In genomic region chr16:48356417-48356816, GRCm38 (mm10) we compare ENCODE assay signal across 23 mouse cellular contexts. TPM values are rescaled to one million over a fixed set of nuclear protein-coding genes. Genes with fewer than 3 reads are reported as not detected.
DNase-seq lines count a peak whose midpoint lies in the region; ATAC-seq and TF ChIP-seq lines count a peak whose summit lies in the region.
"Had no signal": no experiment of that assay in that cellular context is flagged by ENCODE, and none has a peak within 500 bp of the region (broad histone marks: within the 10 kb centered on the region; RNA-seq: fewer than 3 reads in every experiment).

No protein-coding gene starts in this region.

- ATAC-seq in lung, postnatal 0 days, result peak; percentile 70

- H3K36me3 ChIP-seq in lung, postnatal 0 days (ENCODE audit: insufficient read depth, low read length), result no peaks in the 10 kb centered on the region
- H3K36me3 ChIP-seq: embryonic facial prominence, embryonic 13.5 days; forebrain, embryonic 10.5 days; limb, embryonic 12.5 days; neural tube, embryonic 12.5 days had no signal

- no peak overlapping the region for H3K4me2 ChIP-seq in lung, postnatal 0 days (replicated peaks; ENCODE audit: low read depth, low read length)
- H3K4me2 ChIP-seq: embryonic facial prominence, embryonic 13.5 days; limb, embryonic 12.5 days; neural tube, embryonic 12.5 days had no signal

- TF ChIP-seq EP300 in lung, postnatal 0 days (IDR thresholded peaks at IDR 0.05), result no peak

- no peak overlapping the region for H3K27ac ChIP-seq in lung, postnatal 0 days (ENCODE audit: low read length)
- no peak overlapping the region for H3K27ac ChIP-seq in left cerebral cortex, adult 2 months
- H3K27ac ChIP-seq: embryonic facial prominence, embryonic 13.5 days; forebrain, embryonic 10.5 days; limb, embryonic 12.5 days; neural tube, embryonic 12.5 days had no signal

- no peaks in the 10 kb centered on the region for H3K4me1 ChIP-seq in lung, postnatal 0 days (ENCODE audit: insufficient read depth, low read depth, low read length)
- H3K4me1 ChIP-seq: embryonic facial prominence, embryonic 13.5 days; forebrain, embryonic 10.5 days; limb, embryonic 12.5 days; neural tube, embryonic 12.5 days had no signal

- no peaks in the 10 kb centered on the region for H3K27me3 ChIP-seq in lung, postnatal 0 days (replicated peaks; ENCODE audit: insufficient read depth, low read length)
- H3K27me3 ChIP-seq: embryonic facial prominence, embryonic 13.5 days; limb, embryonic 12.5 days; neural tube, embryonic 12.5 days had no signal

- intact Hi-C loops in gastrocnemius, postnatal 36 days (cut with DNase I), result no loop called here
- intact Hi-C loops in left cerebral cortex, adult 2 months (cut with DNase I), result no loop called here

- TF ChIP-seq CTCF in lung, postnatal 0 days (IDR thresholded peaks at IDR 0.05), result no peak
- TF ChIP-seq CTCF in left cerebral cortex, adult 2 months (IDR thresholded peaks at IDR 0.05), result no peak

- H3K4me3 ChIP-seq in lung, postnatal 0 days (ENCODE audit: low read depth, low read length), result no peak overlapping the region
- H3K4me3 ChIP-seq in left cerebral cortex, adult 2 months, result no peak overlapping the region
- H3K4me3 ChIP-seq: embryonic facial prominence, embryonic 13.5 days; forebrain, embryonic 10.5 days; limb, embryonic 12.5 days; neural tube, embryonic 12.5 days had no signal

- no peak overlapping the region for H3K9ac ChIP-seq in lung, postnatal 0 days (replicated peaks; ENCODE audit: low read depth)
- H3K9ac ChIP-seq: embryonic facial prominence, embryonic 13.5 days; limb, embryonic 12.5 days; neural tube, embryonic 12.5 days had no signal

- WGBS in lung, postnatal 0 days, result 44% methylated on average over 1 of the region's 1 CpGs

- peak; percentile 14 for DNase-seq in gastrocnemius, adult 18-20 months (ENCODE audit: low spot score)
- no peak for DNase-seq in gastrocnemius, postnatal 36 days
- peak; percentile 58 for DNase-seq in lung, postnatal 0 days (ENCODE audit: low spot score)
- DNase-seq in lung, postnatal 4 days, result no peak
- DNase-seq in adrenal gland, postnatal 25 days, result peak; percentile 5
- peak; percentile 7 for DNase-seq in retina, postnatal 1 day
- no peak for DNase-seq in left cerebral cortex, adult 2 months (ENCODE audit: extremely low spot score in 1 of 2, low spot score in 2 of 2)
- no peak for DNase-seq in cerebellum, postnatal 25 days
- DNase-seq: cerebellum, adult 11 months; gastrocnemius, postnatal 25 days had no signal

- H3K9me3 ChIP-seq in lung, postnatal 0 days (ENCODE audit: low read length), result no peaks in the 10 kb centered on the region
- H3K9me3 ChIP-seq: embryonic facial prominence, embryonic 13.5 days; limb, embryonic 12.5 days; neural tube, embryonic 12.5 days had no signal

RNA-seq across cellular contexts. Expression of gene Dppa2, which starts 52.7 kb away (rescaled TPM):
- not detected for total RNA-seq in gastrocnemius, adult 18-20 months (2021)
- not detected for total RNA-seq in gastrocnemius, postnatal 36 days (2021)
- polyA plus RNA-seq in lung, postnatal 0 days (2015; fragmentation: Nextera tagmentation; extraction: Ambion mirVana), result 0.07 TPM in 1 of 2 replicates, not detected in the other
- not detected in 2 replicates for total RNA-seq in adrenal gland, postnatal 25 days (2021)
- not detected for total RNA-seq in left cerebral cortex, adult 2 months (2021)
- total RNA-seq: gastrocnemius, postnatal 25 days; layer of hippocampus, adult 18-20 months; left cerebral cortex, adult 8-10 months had no signal
- polyA plus RNA-seq: cortical plate, adult 2 months; embryonic facial prominence, embryonic 13.5 days; forebrain, embryonic 10.5 days; frontal cortex, adult 2 months; heart, postnatal 0 days; kidney, embryonic 14.5 days; limb, embryonic 12.5 days; liver, embryonic 16.5 days; neural tube, embryonic 12.5 days; stomach, embryonic 14.5 days; thymus, postnatal 0 days had no signal

RNA-seq across cellular contexts. Expression of gene Gm5485, which starts 55.8 kb away (rescaled TPM):
- not detected for total RNA-seq in gastrocnemius, adult 18-20 months (2021)
- total RNA-seq in gastrocnemius, postnatal 36 days (2021), result not detected
- 0.20 and 0.46 TPM in 2 replicates for polyA plus RNA-seq in lung, postnatal 0 days (2015; fragmentation: Nextera tagmentation; extraction: Ambion mirVana)
- not detected in 2 replicates for total RNA-seq in adrenal gland, postnatal 25 days (2021)
- not detected for total RNA-seq in left cerebral cortex, adult 2 months (2021)
- total RNA-seq: gastrocnemius, postnatal 25 days; layer of hippocampus, adult 18-20 months; left cerebral cortex, adult 8-10 months had no signal
- polyA plus RNA-seq: cortical plate, adult 2 months; embryonic facial prominence, embryonic 13.5 days; forebrain, embryonic 10.5 days; frontal cortex, adult 2 months; heart, postnatal 0 days; kidney, embryonic 14.5 days; limb, embryonic 12.5 days; liver, embryonic 16.5 days; neural tube, embryonic 12.5 days; stomach, embryonic 14.5 days; thymus, postnatal 0 days had no signal

Comparison
In these comparisons a context has a peak if more than half of its experiments do, and no peak if none do; other contexts are left out.
1. DNase-seq: peak in gastrocnemius, adult 18-20 months (single experiment), lung, postnatal 0 days (single experiment), adrenal gland, postnatal 25 days (single experiment) and retina, postnatal 1 day (single experiment); none in gastrocnemius, postnatal 36 days (0 of 2), lung, postnatal 4 days (0 of 2), left cerebral cortex, adult 2 months (0 of 2) and cerebellum, postnatal 25 days (0 of 2).